Mouse (Mus musculus): Measurements from ENCODE around the gene Fnbp1. TPM values are rescaled to one million over a fixed set of nuclear protein-coding genes. Genes with fewer than 3 reads are reported as not detected.
A peak's percentile ranks its signal among the peaks of the same experiment; 100 is the strongest.

Fnbp1 gene
- total and polyA plus RNA-seq, 2 experiments from 2014 or later = 22.1 to 30.7 TPM

GRCm38 (mm10) chr2:31066019-31066789, 75.6 kb downstream of the Fnbp1 start:
- no peaks in the 10 kb centered on the region for H3K27me3 ChIP-seq (ENCODE audit: insufficient read depth, low read length)
- DNase-seq (ENCODE audit: low spot score) (peak; percentile 71), ATAC-seq (ENCODE audit: low FRiP score) (no peak)
- no peak overlapping the region for H3K9ac ChIP-seq (replicated peaks; ENCODE audit: low read length, poor library complexity, severe bottlenecking)
- H3K27ac ChIP-seq (ENCODE audit: low read depth, low read length) = 0 out of 2 replicates have a peak overlapping the region, but pooled peaks have one; percentile 18
- H3K36me3 ChIP-seq (ENCODE audit: insufficient read depth, low read length) = 0 out of 2 replicates have a peak, but pooled peaks cover 4% of the 10 kb centered on the region
- H3K4me3 ChIP-seq (ENCODE audit: low read depth, low read length) = no peak overlapping the region
- TF ChIP-seq CTCF (IDR thresholded peaks at IDR 0.05) = no peak
- H3K9me3 ChIP-seq (ENCODE audit: low read length) = no peaks in the 10 kb centered on the region
- H3K4me1 ChIP-seq (ENCODE audit: insufficient read depth, low read length) = no peaks in the 10 kb centered on the region
- no peak overlapping the region for H3K4me2 ChIP-seq (ENCODE audit: low read depth, low read length, poor library complexity, severe bottlenecking)
- WGBS = 74% methylated on average over 11 of the region's 11 CpGs

GRCm38 (mm10) chr2:31061868-31062628, 79.8 kb downstream of the Fnbp1 start:
- no peak for TF ChIP-seq CTCF (IDR thresholded peaks at IDR 0.05)
- Histone ChIP-seq H3K4me2 (ENCODE audit: low read depth, low read length, poor library complexity, severe bottlenecking) (no peak overlapping the region), H3K27ac (ENCODE audit: low read depth, low read length) (no peak overlapping the region), H3K9ac (replicated peaks; ENCODE audit: low read length, poor library complexity, severe bottlenecking) (no peak overlapping the region), H3K36me3 (ENCODE audit: insufficient read depth, low read length) (peaks cover 12% of the 10 kb centered on the region; the same call in 1 of the 2 replicates), H3K9me3 (ENCODE audit: low read length) (no peaks in the 10 kb centered on the region), H3K4me1 (ENCODE audit: insufficient read depth, low read length) (no peaks in the 10 kb centered on the region), H3K4me3 (ENCODE audit: low read depth, low read length) (no peak overlapping the region), H3K27me3 (ENCODE audit: insufficient read depth, low read length) (no peaks in the 10 kb centered on the region)
- 91% methylated on average over 10 of the region's 10 CpGs for WGBS
- no peak for ATAC-seq (ENCODE audit: low FRiP score)
- DNase-seq (ENCODE audit: low spot score) = no peak

- TF ChIP-seq CTCF (IDR thresholded peaks at IDR 0.05) = no peak
- H3K4me3 ChIP-seq (ENCODE audit: low read depth, low read length) = no peak overlapping the region
- 89% methylated on average over 28 of the region's 28 CpGs for WGBS
Observed at GRCm38 (mm10) chr2:31060787-31061730, 80.7 kb downstream of the Fnbp1 start.

DNA sequence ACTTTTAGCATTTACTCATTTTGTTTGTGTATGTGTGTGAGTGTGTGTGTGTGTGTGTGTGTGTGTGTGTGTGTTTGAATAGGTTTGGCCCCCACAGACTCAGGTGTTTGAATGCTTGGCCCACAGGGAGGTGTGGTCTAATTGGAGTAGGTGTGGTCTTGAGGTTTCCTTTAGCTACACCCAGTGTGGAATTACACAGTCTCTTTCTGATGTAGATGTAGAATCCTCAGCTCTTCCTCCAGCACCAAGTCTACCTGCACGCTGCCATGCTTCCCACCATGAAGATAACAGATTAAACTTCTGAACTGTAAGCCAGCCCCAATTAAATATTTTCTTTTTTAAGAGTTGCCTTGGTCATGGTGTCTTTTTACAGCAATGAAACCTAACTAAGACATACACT, 81.5 kb downstream of the Fnbp1 start:
- Histone ChIP-seq H3K27me3 (ENCODE audit: insufficient read depth, low read length) (no peaks in the 10 kb centered on the region), H3K27ac (ENCODE audit: low read depth, low read length) (no peak overlapping the region), H3K9ac (replicated peaks; ENCODE audit: low read length, poor library complexity, severe bottlenecking) (no peak overlapping the region), H3K9me3 (ENCODE audit: low read length) (no peaks in the 10 kb centered on the region), H3K4me3 (ENCODE audit: low read depth, low read length) (no peak overlapping the region), H3K4me1 (ENCODE audit: insufficient read depth, low read length) (no peaks in the 10 kb centered on the region), H3K36me3 (ENCODE audit: insufficient read depth, low read length) (peaks cover 29% of the 10 kb centered on the region; the same call in 1 of the 2 replicates), H3K4me2 (ENCODE audit: low read depth, low read length, poor library complexity, severe bottlenecking) (no peak overlapping the region)
- 90% methylated on average over 1 of the region's 1 CpGs for WGBS
- TF ChIP-seq CTCF (IDR thresholded peaks at IDR 0.05) = no peak
- ATAC-seq (ENCODE audit: low FRiP score) (no peak), DNase-seq (ENCODE audit: low spot score) (no peak)

More at GRCm38 (mm10) chr2:31060787-31061730, 80.7 kb downstream of the Fnbp1 start:
- Histone ChIP-seq H3K27me3 (ENCODE audit: insufficient read depth, low read length) (no peaks in the 10 kb centered on the region), H3K9ac (replicated peaks; ENCODE audit: low read length, poor library complexity, severe bottlenecking) (no peak overlapping the region), H3K4me2 (ENCODE audit: low read depth, low read length, poor library complexity, severe bottlenecking) (no peak overlapping the region), H3K9me3 (ENCODE audit: low read length) (no peaks in the 10 kb centered on the region), H3K36me3 (ENCODE audit: insufficient read depth, low read length) (peaks cover 22% of the 10 kb centered on the region; the same call in 1 of the 2 replicates), H3K27ac (ENCODE audit: low read depth, low read length) (no peak overlapping the region), H3K4me1 (ENCODE audit: insufficient read depth, low read length) (no peaks in the 10 kb centered on the region)
- DNase-seq (ENCODE audit: low spot score) (peak; percentile 22), ATAC-seq (ENCODE audit: low FRiP score) (no peak)

- WGBS = 95% methylated on average over 4 of the region's 4 CpGs
- H3K9ac ChIP-seq (replicated peaks; ENCODE audit: low read length, poor library complexity, severe bottlenecking) = no peak overlapping the region
- no peaks in the 10 kb centered on the region for H3K4me1 ChIP-seq (ENCODE audit: insufficient read depth, low read length)
- H3K4me2 ChIP-seq (ENCODE audit: low read depth, low read length, poor library complexity, severe bottlenecking) = no peak overlapping the region
- no peaks in the 10 kb centered on the region for H3K9me3 ChIP-seq (ENCODE audit: low read length)
- no peaks in the 10 kb centered on the region for H3K27me3 ChIP-seq (ENCODE audit: insufficient read depth, low read length)
- ATAC-seq (ENCODE audit: low FRiP score) (no peak), DNase-seq (ENCODE audit: low spot score) (no peak)
- peaks cover 45% of the 10 kb centered on the region for H3K36me3 ChIP-seq (ENCODE audit: insufficient read depth, low read length)
- TF ChIP-seq CTCF (IDR thresholded peaks at IDR 0.05) = no peak
- H3K27ac ChIP-seq (ENCODE audit: low read depth, low read length) = no peak overlapping the region
- no peak overlapping the region for H3K4me3 ChIP-seq (ENCODE audit: low read depth, low read length)
Observed at GRCm38 (mm10) chr2:31058443-31058842, 83.4 kb downstream of the Fnbp1 start.

Measured in midbrain, postnatal 0 days (tissue).